Mouse (Mus musculus) 416B (cell line): ENCODE measurements at regions not wholly inside any gene's neighbourhood (a gene's known extent, or its start where the extent isn't known, plus 50 kb on each side); places are given as distances from the start of the nearest gene placed in this dataset.
A peak's percentile ranks its signal among the peaks of the same experiment; 100 is the strongest.

ENCODE experiments used
- DNase-seq: peaks from one replicate; pipeline ENCODE4 v3.0.0; 2011; ENCODE audit warnings: low read depth

DNA sequence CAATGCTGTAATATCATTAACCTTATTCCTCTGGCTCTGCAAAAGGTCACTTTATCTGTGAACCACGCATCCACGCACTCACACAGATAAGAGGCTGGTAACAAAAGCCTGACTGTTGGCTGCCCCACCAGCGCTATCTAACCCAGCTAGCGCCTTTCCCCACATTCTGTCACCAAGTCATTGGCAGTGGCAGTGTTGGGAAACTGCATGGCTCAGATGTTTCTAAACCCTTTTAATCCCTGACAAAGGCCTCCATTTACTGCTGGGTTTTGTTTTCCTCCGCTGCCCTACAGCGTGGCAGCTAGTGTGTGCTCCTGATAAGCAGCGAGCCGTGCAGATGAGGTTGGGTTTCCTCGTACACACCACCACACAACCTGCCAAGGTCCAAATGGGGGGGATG lies 55.7 kb downstream of the Id4 start:
- no peak for DNase-seq

DNA sequence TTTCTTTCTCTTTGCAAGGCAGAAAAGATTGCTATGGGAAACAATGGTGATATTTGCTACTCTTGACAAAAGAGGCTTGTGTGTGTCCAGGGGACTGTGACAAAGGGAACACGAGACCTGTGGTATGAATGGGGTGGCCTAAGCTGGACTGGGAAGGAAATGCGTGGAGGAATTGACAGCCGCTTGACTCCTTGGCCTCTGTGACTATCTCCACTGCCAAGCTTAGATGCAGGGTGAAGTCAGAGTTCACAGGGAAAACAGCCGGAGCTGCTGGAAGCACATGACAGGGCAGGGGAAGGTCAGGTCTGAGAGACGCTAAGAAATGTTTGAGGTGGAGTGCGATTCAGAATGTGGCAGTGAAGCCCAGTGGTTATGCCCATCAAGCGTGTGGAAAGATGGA lies 56.4 kb downstream of the Id4 start:
- DNase-seq, result no peak

- no peak for DNase-seq
These were observed 58.0 kb downstream of the Id4 start for GRCm38 (mm10) chr13:48319001-48319400.

GRCm38 (mm10) chr13:48324290-48324718 lies 63.3 kb downstream of the Id4 start:
- DNase-seq, result no peak

- no peak for DNase-seq
These were observed 69.6 kb downstream of the Id4 start for GRCm38 (mm10) chr13:48330619-48331018.

DNA sequence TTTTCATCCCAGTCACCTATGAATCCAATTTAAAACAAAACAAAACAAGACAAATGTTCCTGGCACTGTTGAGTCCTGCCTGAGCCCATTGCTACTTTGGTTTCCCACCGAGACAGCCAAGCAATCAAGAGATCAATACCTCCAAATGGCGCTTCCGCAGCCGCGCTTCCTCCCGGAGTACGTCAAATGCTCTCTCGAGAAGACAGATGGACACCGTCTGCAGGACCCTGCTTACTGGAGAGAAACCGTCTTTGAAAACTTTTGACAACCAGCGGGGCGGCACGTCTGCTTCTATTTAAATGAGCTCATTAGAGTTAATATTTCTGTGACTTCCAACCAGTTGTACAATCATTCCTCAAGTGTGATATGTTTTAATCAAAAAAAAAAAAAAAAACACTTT lies 75.1 kb downstream of the Id4 start:
- no peak for DNase-seq

- no peak for DNase-seq
These were observed 75.6 kb downstream of the Id4 start for GRCm38 (mm10) chr13:48336602-48337001.

GRCm38 (mm10) chr13:48338561-48338960 lies 77.5 kb downstream of the Id4 start:
- no peak for DNase-seq

- no peak for DNase-seq
These were observed 89.1 kb downstream of the Id4 start for GRCm38 (mm10) chr13:48350124-48350523.

DNA sequence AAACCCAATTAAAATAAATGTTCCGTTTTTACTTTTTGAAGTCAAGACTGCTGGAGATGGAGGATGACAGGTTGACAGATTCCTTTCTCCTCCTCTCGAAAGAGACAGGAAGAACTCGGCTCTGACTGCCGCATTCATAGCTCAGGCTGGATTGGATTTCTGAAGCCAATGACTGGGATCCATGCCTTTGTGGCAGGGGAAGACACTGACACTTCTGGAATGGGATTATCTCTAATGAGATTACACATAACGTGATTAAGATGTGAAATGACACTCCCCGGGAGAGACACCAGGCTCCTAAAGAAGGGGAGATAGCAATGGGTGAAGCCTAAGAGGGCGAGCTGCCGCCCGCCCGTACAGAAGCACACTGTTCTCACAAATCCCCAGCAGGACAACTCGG lies 89.9 kb downstream of the Id4 start:
- DNase-seq, result no peak

DNA sequence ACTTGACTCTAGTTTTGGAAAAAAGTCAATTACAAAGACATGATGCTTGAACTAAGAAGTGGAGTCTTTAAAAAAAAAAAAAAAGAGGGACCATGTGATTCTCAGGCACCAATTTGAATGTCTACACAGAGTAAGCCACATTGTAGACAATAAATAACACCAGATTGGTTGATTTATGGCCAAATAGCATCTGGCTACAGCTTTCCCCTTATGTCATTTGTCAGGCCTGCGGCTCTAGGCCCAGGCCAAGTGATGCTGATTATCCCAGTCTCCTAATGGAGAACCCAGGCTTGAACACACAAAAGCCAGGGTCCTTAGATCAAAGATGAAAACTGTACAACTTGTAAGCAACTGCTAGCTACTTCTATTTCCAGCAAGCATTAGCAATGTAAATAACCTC lies 96.1 kb downstream of the Id4 start:
- DNase-seq, result no peak

DNA sequence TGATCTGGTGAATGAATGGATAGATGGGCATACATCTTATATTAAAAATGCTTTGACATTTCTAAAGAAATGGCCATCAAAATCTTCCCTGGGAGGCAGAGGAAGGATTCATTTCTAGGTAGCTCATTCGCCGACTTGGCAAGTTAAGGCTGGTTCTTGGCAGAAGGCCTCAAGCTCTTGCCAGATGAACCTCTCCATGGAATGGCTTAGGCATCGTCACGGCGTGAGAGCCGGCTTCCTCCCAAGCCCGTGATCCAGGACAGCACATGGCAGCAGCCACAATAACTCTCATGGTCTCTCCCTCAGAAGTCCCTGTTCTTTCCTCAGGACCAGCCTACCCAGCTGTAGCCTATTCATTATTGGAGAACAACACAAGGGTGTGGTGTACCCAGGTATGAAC lies 96.6 kb downstream of the Id4 start:
- no peak for DNase-seq

DNA sequence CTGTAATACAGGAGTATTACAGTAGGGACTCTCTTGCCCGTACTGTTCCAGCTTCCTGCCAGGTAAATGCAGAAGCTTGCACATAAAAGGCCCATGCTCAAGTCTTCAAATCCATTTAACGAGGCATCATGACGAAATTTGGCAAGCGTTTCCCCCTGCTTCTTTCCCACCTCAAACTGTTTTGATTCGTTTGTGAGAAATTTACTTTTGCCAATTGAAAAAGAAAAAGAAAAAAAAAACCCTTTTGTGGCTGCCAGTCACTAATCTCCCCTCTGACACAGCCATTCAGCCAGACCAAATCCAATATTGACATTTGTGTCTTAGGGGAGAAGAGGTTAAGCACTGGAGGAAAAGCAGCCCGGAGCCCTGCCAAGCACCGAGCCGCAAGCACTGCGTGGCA lies 110.0 kb downstream of the Id4 start:
- no peak for DNase-seq

GRCm38 (mm10) chr13:48376405-48376804 lies 115.4 kb downstream of the Id4 start:
- no peak for DNase-seq

GRCm38 (mm10) chr13:48383580-48384445 lies 122.8 kb downstream of the Id4 start:
- no peak for DNase-seq

DNA sequence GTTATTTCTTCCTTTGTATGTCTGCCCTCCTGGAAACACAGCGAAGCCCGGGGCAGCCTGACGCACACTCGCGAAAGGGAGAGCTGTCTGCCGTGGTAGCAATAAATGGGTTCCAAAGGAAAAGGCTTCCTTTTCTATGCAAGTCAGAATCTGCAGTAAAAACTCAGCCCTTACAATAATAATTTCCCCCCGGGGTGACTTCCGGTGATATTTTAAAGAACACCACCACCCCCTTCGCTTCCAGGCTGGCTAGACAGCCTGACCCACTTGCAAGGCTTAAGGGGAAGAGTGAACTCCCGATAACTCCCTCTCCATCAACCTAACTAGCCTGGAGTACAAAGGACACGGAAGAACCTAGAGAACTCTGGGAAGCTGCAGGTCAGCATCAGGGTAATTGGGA lies 123.9 kb downstream of the Id4 start:
- no peak for DNase-seq

DNA sequence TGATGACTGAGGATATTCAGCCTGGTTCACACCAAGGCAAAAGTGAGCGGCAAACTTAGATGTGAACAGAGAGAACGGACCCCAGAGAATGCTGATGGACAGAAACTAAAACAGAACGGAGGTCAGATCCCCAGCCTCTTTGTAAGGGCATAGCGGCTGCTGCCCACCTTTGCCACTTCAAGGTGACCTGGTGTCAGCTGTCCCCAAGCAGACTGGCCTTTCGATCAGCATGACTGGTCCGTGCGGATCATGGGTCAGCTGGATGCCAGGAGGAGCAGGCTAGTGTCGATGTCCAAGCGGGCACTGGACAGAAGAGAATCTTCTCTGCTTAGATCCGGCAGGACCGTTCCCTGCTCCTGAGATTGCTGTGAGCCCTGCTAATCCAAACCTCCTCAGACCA lies 122.1 kb downstream of the Zfp169 start:
- DNase-seq, result no peak

GRCm38 (mm10) chr13:48397761-48398160 lies 115.5 kb downstream of the Zfp169 start:
- no peak for DNase-seq

DNA sequence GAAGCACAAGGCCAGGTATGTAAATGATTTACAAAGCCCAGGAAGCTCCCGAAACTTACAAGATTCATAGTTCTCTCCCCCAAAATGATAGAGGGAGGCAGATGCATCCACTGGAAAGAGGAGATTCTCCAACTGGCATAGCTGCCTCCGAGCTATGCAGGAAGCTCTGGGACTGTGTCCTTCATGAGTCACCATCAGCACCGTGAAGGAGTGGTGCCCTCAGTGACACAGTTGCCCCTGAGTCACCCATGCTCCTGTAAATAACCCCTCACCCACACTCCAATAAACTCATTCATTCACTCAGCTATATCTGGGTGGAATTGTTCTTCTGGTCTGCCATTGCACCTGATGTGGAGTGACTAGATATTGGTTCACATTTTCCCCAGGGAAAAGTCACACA lies 114.6 kb downstream of the Zfp169 start:
- DNase-seq, result peak; percentile 2

- no peak for DNase-seq
These were observed 110.9 kb downstream of the Zfp169 start for GRCm38 (mm10) chr13:48402316-48402715.

DNA sequence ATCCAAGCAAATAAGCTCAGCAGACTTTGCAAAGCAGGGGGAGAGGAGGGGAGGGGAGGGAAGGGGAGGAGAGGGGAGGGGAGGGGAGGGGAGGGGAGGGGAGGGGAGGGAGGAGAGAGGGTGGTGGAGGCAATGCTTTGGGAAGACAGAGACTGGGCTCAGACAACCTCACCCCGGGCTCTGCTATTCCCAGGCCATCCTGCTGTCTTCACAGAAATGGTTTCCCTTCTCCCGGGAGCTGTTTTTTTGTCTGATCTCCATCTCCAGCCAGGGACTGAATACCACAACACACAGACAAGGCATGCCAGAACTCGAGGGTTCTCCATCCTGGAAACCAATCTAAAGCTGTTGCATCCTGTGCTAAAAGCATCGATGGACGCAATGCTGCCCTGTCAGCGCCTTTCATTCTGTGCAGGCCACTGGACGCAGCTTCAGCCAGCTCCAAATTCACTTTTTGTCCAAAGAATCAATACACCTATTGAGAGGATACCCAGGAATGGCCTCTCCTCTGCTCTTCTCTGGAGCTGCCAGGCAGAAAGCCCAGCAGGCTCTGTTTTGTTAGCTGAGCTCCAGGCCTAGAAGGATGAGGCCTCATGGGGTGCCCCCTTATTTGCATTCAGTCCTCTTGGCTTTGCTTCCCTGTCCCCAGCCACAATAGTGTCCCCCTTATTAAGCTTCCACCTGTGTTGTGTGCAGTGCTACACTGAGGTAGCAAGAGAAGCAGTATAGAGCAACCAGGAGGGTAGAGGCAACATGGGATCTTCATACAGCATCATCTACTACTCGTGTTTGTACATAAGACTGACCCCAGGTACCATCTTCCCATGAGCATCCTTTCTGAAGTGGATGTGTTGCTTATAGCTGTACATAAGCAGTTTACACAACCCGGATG lies 90.6 kb downstream of the Zfp169 start:
- DNase-seq, result no peak

- no peak for DNase-seq
These were observed 86.4 kb downstream of the Zfp169 start for GRCm38 (mm10) chr13:48426816-48427215.

DNA sequence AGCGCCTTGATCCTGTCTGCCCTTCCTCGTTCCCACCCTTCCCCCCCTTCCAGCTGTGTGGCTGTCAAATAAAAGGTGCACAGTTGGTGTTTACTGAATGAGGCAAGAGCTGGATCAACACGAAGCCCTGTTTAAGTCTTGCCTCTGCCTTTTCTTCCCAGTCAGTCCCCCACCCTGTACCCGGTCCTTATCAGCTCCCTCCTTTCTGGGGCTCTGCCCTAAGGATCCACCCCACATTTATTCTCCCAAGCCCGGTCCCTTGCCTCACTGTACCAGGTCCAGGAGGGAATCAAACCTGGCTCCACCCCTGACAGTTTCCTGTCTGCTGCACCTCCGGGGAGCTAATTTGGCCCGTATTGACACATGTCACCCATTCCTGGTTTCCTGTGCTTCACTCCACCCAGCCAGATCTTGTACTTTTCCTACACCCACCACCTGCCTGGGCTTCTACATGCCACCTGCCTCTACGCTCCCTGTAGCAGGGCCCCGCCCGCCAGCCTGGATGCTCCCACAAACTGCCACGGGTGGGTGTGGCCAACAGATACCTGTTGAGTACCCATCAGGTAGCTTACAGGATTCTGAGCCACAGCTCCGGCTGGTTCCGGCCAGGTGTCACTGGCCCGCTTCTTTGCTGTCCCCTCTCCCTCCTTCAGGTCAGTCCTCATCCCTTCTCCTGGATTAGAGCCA lies 76.4 kb downstream of the Zfp169 start:
- no peak for DNase-seq
